Mouse (Mus musculus) midbrain, embryonic 10.5 days (tissue): Measurements from ENCODE around the gene Pinlyp. TPM values are rescaled to one million over a fixed set of nuclear protein-coding genes. Genes with fewer than 3 reads are reported as not detected.

Experiments used
- polyA plus RNA-seq: library from polyadenylated mRNA; unstranded; fragments of >200 nt; fragmentation: Nextera tagmentation; extraction: Ambion mirVana; gene quantifications from 2 replicates; pipeline ENCODE4 v1.2.1, GENCODE M21; 2016

The Pinlyp gene
- polyA plus RNA-seq, 1 experiment from 2014 or later = 0.14 TPM

Other genes with a start within 250 kb of the Pinlyp start
- gene Zfp61, start 244.9 kb downstream of the Pinlyp start, polyA plus RNA-seq = 36.7 and 41.4 TPM in 2 replicates
- 13.7 and 15.5 TPM in 2 replicates for gene Zfp94, start 229.5 kb downstream of the Pinlyp start, polyA plus RNA-seq
- 0.14 and 0.26 TPM in 2 replicates for gene Tescl, start 212.2 kb downstream of the Pinlyp start, polyA plus RNA-seq
- not detected in 2 replicates for gene Lypd5, start 196.9 kb downstream of the Pinlyp start, polyA plus RNA-seq
- gene Kcnn4, start 175.9 kb downstream of the Pinlyp start, polyA plus RNA-seq = 3.3 and 4.0 TPM in 2 replicates
- 29.0 and 34.1 TPM in 2 replicates for gene Smg9, start 146.5 kb downstream of the Pinlyp start, polyA plus RNA-seq
- gene Irgc1, start 93.8 kb downstream of the Pinlyp start, polyA plus RNA-seq = not detected in 2 replicates
- gene Plaur, start 83.6 kb downstream of the Pinlyp start, polyA plus RNA-seq = 0.68 and 1.0 TPM in 2 replicates
- 10.0 and 18.3 TPM in 2 replicates for gene Cadm4, start 64.1 kb downstream of the Pinlyp start, polyA plus RNA-seq
- gene Zfp428, start 39.1 kb downstream of the Pinlyp start, polyA plus RNA-seq = 116 and 127 TPM in 2 replicates
- 0.64 and 0.99 TPM in 2 replicates for gene AC161166.1, start 33.7 kb downstream of the Pinlyp start, polyA plus RNA-seq
- gene Irgq, start 15.4 kb downstream of the Pinlyp start, polyA plus RNA-seq = 8.4 and 12.5 TPM in 2 replicates
- gene Xrcc1, start 171 bp upstream of the Pinlyp start, polyA plus RNA-seq = 149 and 160 TPM in 2 replicates
- gene Ethe1, start 41.4 kb upstream of the Pinlyp start, polyA plus RNA-seq = 22.8 and 24.1 TPM in 2 replicates
- 1.4 and 2.1 TPM in 2 replicates for gene Zfp575, start 41.5 kb upstream of the Pinlyp start, polyA plus RNA-seq
- 0.05 TPM in 1 of 2 replicates, not detected in the other for gene Phldb3, start 64.6 kb upstream of the Pinlyp start, polyA plus RNA-seq
- 0.32 and 0.36 TPM in 2 replicates for gene Lypd3, start 90.4 kb upstream of the Pinlyp start, polyA plus RNA-seq
- not detected in 2 replicates for gene Tex101, start 130.6 kb upstream of the Pinlyp start, polyA plus RNA-seq
- not detected in 2 replicates for gene BC049730, start 163.1 kb upstream of the Pinlyp start, polyA plus RNA-seq
- gene Gm4763, start 180.8 kb upstream of the Pinlyp start, polyA plus RNA-seq = not detected in 2 replicates
- gene Cd177, start 214.2 kb upstream of the Pinlyp start, polyA plus RNA-seq = not detected in 2 replicates
- not detected in 2 replicates for gene Ceacam10, start 231.1 kb upstream of the Pinlyp start, polyA plus RNA-seq